Mouse (Mus musculus) midbrain, embryonic 15.5 days (tissue): ENCODE measurements at regions not wholly inside any gene's neighbourhood (a gene's known extent, or its start where the extent isn't known, plus 50 kb on each side); places are given as distances from the start of the nearest gene placed in this dataset.
A peak's percentile ranks its signal among the peaks of the same experiment; 100 is the strongest.

Experiments
- ATAC-seq: fragments of 200-750 bp; cut with Nextera tagmentation; replicated peaks from 2 replicates; pipeline ENCODE4 v1.8.0; 2017; ENCODE audit warnings: moderate TSS enrichment
- H3K27ac ChIP-seq: fragments of 300-500 bp; sonication (generic); 2 replicates; pipeline ENCODE4 v1.5.1; 2015; ENCODE audit warnings: mild to moderate bottlenecking, inconsistent platforms
- H3K27me3 ChIP-seq: fragments of 300-500 bp; sonication (generic); replicated peaks from 2 replicates; pipeline ENCODE4 v1.6.1; 2015; ENCODE audit warnings: inconsistent platforms
- H3K36me3 ChIP-seq: fragments of 300-500 bp; sonication (generic); replicated peaks from 2 replicates; pipeline ENCODE4 v1.6.1; 2015; ENCODE audit warnings: inconsistent platforms
- H3K4me1 ChIP-seq: fragments of 300-500 bp; sonication (generic); 2 replicates; pipeline ENCODE4 v1.6.1; 2015; ENCODE audit warnings: inconsistent platforms
- H3K4me2 ChIP-seq: fragments of 300-500 bp; sonication (generic); 2 replicates; pipeline ENCODE4 v1.6.1; 2015; ENCODE audit warnings: inconsistent platforms, mild to moderate bottlenecking, moderate library complexity
- H3K4me3 ChIP-seq: fragments of 300-500 bp; sonication (generic); 2 replicates; pipeline ENCODE4 v1.5.1; 2015; ENCODE audit warnings: mild to moderate bottlenecking, inconsistent platforms
- H3K9ac ChIP-seq: fragments of 300-500 bp; sonication (generic); 2 replicates; pipeline ENCODE4 v1.6.1; 2015; ENCODE audit warnings: mild to moderate bottlenecking, inconsistent platforms
- H3K9me3 ChIP-seq: fragments of 300-500 bp; sonication (generic); 2 replicates; pipeline ENCODE4 v1.6.1; 2016; ENCODE audit warnings: inconsistent platforms
- WGBS: fragments of 180-500 bp; shearing (Covaris S2); methylation state at CpG from one replicate; pipeline ENCODE4 v1.1.7; 2015; ENCODE audit warnings: mixed read lengths; 5-methylcytosine and 5-hydroxymethylcytosine counted together

- Histone ChIP-seq H3K4me3 (no peak overlapping the region), H3K4me1 (no peaks in the 10 kb centered on the region), H3K27ac (no peak overlapping the region), H3K27me3 (no peaks in the 10 kb centered on the region), H3K36me3 (no peaks in the 10 kb centered on the region), H3K9ac (no peak overlapping the region), H3K9me3 (no peaks in the 10 kb centered on the region), H3K4me2 (no peak overlapping the region)
- peak; percentile 50; the same call in 1 of the 2 replicates for ATAC-seq
- WGBS = 48% methylated on average over 6 of the region's 6 CpGs
Measured at GRCm38 (mm10) chr13:119283448-119283847, 145.0 kb upstream of the Paip1 start.

- Histone ChIP-seq H3K4me2 (no peak overlapping the region), H3K27me3 (no peaks in the 10 kb centered on the region), H3K9me3 (no peaks in the 10 kb centered on the region), H3K27ac (no peak overlapping the region), H3K4me3 (no peak overlapping the region), H3K36me3 (no peaks in the 10 kb centered on the region), H3K9ac (no peak overlapping the region), H3K4me1 (no peaks in the 10 kb centered on the region)
- WGBS = 94% methylated on average over 1 of the region's 1 CpGs
- no peak for ATAC-seq
Measured at GRCm38 (mm10) chr13:119309238-119309637, 119.2 kb upstream of the Paip1 start.

- H3K4me1 ChIP-seq = no peaks in the 10 kb centered on the region
- H3K4me3 ChIP-seq = no peak overlapping the region
- ATAC-seq = no peak
- 90% methylated on average over 3 of the region's 3 CpGs for WGBS
- H3K9me3 ChIP-seq = no peaks in the 10 kb centered on the region
- no peaks in the 10 kb centered on the region for H3K36me3 ChIP-seq
- no peaks in the 10 kb centered on the region for H3K27me3 ChIP-seq
- no peak overlapping the region for H3K27ac ChIP-seq
- H3K4me2 ChIP-seq = no peak overlapping the region
- no peak overlapping the region for H3K9ac ChIP-seq
Measured at GRCm38 (mm10) chr13:119310013-119310412, 118.4 kb upstream of the Paip1 start.

- H3K4me2 ChIP-seq = no peak overlapping the region
- no peaks in the 10 kb centered on the region for H3K27me3 ChIP-seq
- no peak overlapping the region for H3K27ac ChIP-seq
- H3K4me1 ChIP-seq = no peaks in the 10 kb centered on the region
- no peak overlapping the region for H3K9ac ChIP-seq
- H3K4me3 ChIP-seq = no peak overlapping the region
- WGBS = 83% methylated on average over 3 of the region's 3 CpGs
- H3K36me3 ChIP-seq = no peaks in the 10 kb centered on the region
- ATAC-seq = no peak
- no peaks in the 10 kb centered on the region for H3K9me3 ChIP-seq
Measured at GRCm38 (mm10) chr13:119314356-119314755, 114.0 kb upstream of the Paip1 start.

- no peak overlapping the region for H3K27ac ChIP-seq
- ATAC-seq = no peak
- no peak overlapping the region for H3K9ac ChIP-seq
- no peaks in the 10 kb centered on the region for H3K9me3 ChIP-seq
- no peaks in the 10 kb centered on the region for H3K27me3 ChIP-seq
- H3K36me3 ChIP-seq = no peaks in the 10 kb centered on the region
- H3K4me1 ChIP-seq = no peaks in the 10 kb centered on the region
- 82% methylated on average over 1 of the region's 1 CpGs for WGBS
- no peak overlapping the region for H3K4me3 ChIP-seq
- H3K4me2 ChIP-seq = no peak overlapping the region
Measured at GRCm38 (mm10) chr13:119318358-119318757, 110.0 kb upstream of the Paip1 start.

- no peak overlapping the region for H3K27ac ChIP-seq
- H3K27me3 ChIP-seq = no peaks in the 10 kb centered on the region
- no peak overlapping the region for H3K9ac ChIP-seq
- 84% methylated on average over 2 of the region's 2 CpGs for WGBS
- H3K4me3 ChIP-seq = no peak overlapping the region
- no peak overlapping the region for H3K4me2 ChIP-seq
- no peaks in the 10 kb centered on the region for H3K9me3 ChIP-seq
- H3K36me3 ChIP-seq = no peaks in the 10 kb centered on the region
- no peaks in the 10 kb centered on the region for H3K4me1 ChIP-seq
- ATAC-seq = no peak
Measured at GRCm38 (mm10) chr13:119325510-119325909, 102.9 kb upstream of the Paip1 start.

- H3K9ac ChIP-seq = no peak overlapping the region
- no peaks in the 10 kb centered on the region for H3K36me3 ChIP-seq
- no peak overlapping the region for H3K4me3 ChIP-seq
- no peak overlapping the region for H3K4me2 ChIP-seq
- WGBS = 86% methylated on average over 5 of the region's 5 CpGs
- H3K27ac ChIP-seq = no peak overlapping the region
- H3K9me3 ChIP-seq = no peaks in the 10 kb centered on the region
- H3K27me3 ChIP-seq = no peaks in the 10 kb centered on the region
- H3K4me1 ChIP-seq = no peaks in the 10 kb centered on the region
- no peak for ATAC-seq
Measured at GRCm38 (mm10) chr13:119326877-119327625, 101.3 kb upstream of the Paip1 start.

- Histone ChIP-seq H3K4me2 (no peak overlapping the region), H3K9me3 (no peaks in the 10 kb centered on the region), H3K4me1 (no peaks in the 10 kb centered on the region), H3K4me3 (no peak overlapping the region), H3K9ac (no peak overlapping the region), H3K36me3 (no peaks in the 10 kb centered on the region), H3K27me3 (no peaks in the 10 kb centered on the region), H3K27ac (no peak overlapping the region)
- ATAC-seq = no peak
- 96% methylated on average over 4 of the region's 4 CpGs for WGBS
Measured at GRCm38 (mm10) chr13:119328731-119329130, 99.7 kb upstream of the Paip1 start.

- no peak overlapping the region for H3K4me3 ChIP-seq
- no peak overlapping the region for H3K27ac ChIP-seq
- no peaks in the 10 kb centered on the region for H3K4me1 ChIP-seq
- no peak for ATAC-seq
- H3K9ac ChIP-seq = no peak overlapping the region
- no peaks in the 10 kb centered on the region for H3K27me3 ChIP-seq
- no peaks in the 10 kb centered on the region for H3K9me3 ChIP-seq
- 0 out of 2 replicates have a peak, but pooled peaks cover 7% of the 10 kb centered on the region for H3K36me3 ChIP-seq
- WGBS = 93% methylated on average over 3 of the region's 3 CpGs
- H3K4me2 ChIP-seq = no peak overlapping the region
Measured at GRCm38 (mm10) chr13:119331815-119332214, 96.6 kb upstream of the Paip1 start.

- Histone ChIP-seq H3K27ac (no peak overlapping the region), H3K4me2 (no peak overlapping the region), H3K27me3 (no peaks in the 10 kb centered on the region), H3K9ac (no peak overlapping the region), H3K36me3 (0 out of 2 replicates have a peak, but pooled peaks cover 13% of the 10 kb centered on the region), H3K9me3 (no peaks in the 10 kb centered on the region), H3K4me3 (no peak overlapping the region), H3K4me1 (no peaks in the 10 kb centered on the region)
- no peak for ATAC-seq
- 73% methylated on average over 6 of the region's 6 CpGs for WGBS
Measured at GRCm38 (mm10) chr13:119333915-119334314, 94.5 kb upstream of the Paip1 start.

- no peaks in the 10 kb centered on the region for H3K27me3 ChIP-seq
- H3K9ac ChIP-seq = no peak overlapping the region
- H3K27ac ChIP-seq = no peak overlapping the region
- H3K4me3 ChIP-seq = no peak overlapping the region
- no peak for ATAC-seq
- H3K9me3 ChIP-seq = no peaks in the 10 kb centered on the region
- no peaks in the 10 kb centered on the region for H3K4me1 ChIP-seq
- no peak overlapping the region for H3K4me2 ChIP-seq
- 0 out of 2 replicates have a peak, but pooled peaks cover 13% of the 10 kb centered on the region for H3K36me3 ChIP-seq
- 75% methylated on average over 5 of the region's 5 CpGs for WGBS
Measured at GRCm38 (mm10) chr13:119337861-119338260, 90.5 kb upstream of the Paip1 start.

- Histone ChIP-seq H3K9me3 (no peaks in the 10 kb centered on the region), H3K4me2 (no peak overlapping the region), H3K4me3 (no peak overlapping the region), H3K4me1 (no peaks in the 10 kb centered on the region), H3K9ac (no peak overlapping the region), H3K36me3 (0 out of 2 replicates have a peak, but pooled peaks cover 13% of the 10 kb centered on the region), H3K27me3 (no peaks in the 10 kb centered on the region), H3K27ac (no peak overlapping the region)
- ATAC-seq = no peak
- 81% methylated on average over 5 of the region's 5 CpGs for WGBS
Measured at GRCm38 (mm10) chr13:119339016-119339415, 89.4 kb upstream of the Paip1 start.

- 0 out of 2 replicates have a peak, but pooled peaks cover 13% of the 10 kb centered on the region for H3K36me3 ChIP-seq
- WGBS = 93% methylated on average over 11 of the region's 11 CpGs
- no peak overlapping the region for H3K4me2 ChIP-seq
- H3K4me1 ChIP-seq = no peaks in the 10 kb centered on the region
- H3K27me3 ChIP-seq = no peaks in the 10 kb centered on the region
- no peak for ATAC-seq
- no peak overlapping the region for H3K9ac ChIP-seq
- no peak overlapping the region for H3K27ac ChIP-seq
- H3K9me3 ChIP-seq = no peaks in the 10 kb centered on the region
- no peak overlapping the region for H3K4me3 ChIP-seq
Measured at GRCm38 (mm10) chr13:119339762-119340161, 88.6 kb upstream of the Paip1 start.
